Mouse (Mus musculus) Muller cell, postnatal 12 days (primary cell): ENCODE measurements at regions not wholly inside any gene's neighbourhood (a gene's known extent, or its start where the extent isn't known, plus 50 kb on each side); places are given as distances from the start of the nearest gene placed in this dataset.
"Not testable (repeated sequence)": the region's sequence is repeated elsewhere in the genome, so short reads cannot be mapped to it uniquely, and the experiment has no call there.

Experiments used
- DNase-seq: peaks from one replicate; pipeline ENCODE4 v3.0.0-alpha.2; 2015; ENCODE audit errors: inconsistent ontology term

DNA sequence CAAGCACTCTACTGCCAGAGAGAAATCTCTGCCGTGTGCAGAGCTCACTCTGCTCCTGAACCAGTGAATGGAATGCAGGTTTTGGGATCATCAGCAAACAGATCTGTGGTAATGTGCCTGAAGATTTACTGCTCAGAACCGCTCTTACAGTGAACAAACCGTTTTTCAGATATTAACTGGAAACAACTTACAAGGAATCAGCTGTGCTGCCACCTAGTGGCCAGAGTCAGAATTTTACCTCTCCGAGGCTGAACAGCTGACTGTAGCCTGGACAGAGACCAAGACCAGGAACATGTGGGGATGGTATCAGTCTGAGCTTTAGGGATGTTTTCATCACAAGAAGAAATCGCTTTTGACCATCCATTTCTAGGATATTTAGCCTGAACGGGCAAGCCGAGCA lies 65.3 kb downstream of the Gm15023 start:
- DNase-seq = not testable (repeated sequence)

GRCm38 (mm10) chrX:135110866-135111265 lies 66.6 kb downstream of the Gm15023 start:
- not testable (repeated sequence) for DNase-seq

DNA sequence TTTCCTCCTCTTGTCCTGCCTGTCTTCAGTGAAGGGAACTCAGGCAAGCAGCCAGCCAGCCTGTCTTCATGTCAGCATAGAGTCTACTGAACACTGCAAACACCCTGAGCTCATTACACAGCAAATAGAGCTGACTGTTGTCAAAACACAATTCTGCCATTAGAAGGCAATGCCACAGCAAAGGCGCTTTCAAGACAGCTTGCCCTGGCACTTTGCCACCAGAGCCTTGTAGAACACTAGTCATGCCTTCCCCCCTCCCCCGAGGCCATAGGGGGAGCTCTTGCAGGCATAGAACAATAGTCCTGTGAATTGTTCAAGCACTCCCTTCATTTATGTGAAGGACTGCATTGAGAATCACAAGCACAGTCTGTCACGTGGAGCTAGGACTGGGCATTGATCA lies 75.8 kb downstream of the Gm15023 start:
- peak; percentile 4 for DNase-seq

DNA sequence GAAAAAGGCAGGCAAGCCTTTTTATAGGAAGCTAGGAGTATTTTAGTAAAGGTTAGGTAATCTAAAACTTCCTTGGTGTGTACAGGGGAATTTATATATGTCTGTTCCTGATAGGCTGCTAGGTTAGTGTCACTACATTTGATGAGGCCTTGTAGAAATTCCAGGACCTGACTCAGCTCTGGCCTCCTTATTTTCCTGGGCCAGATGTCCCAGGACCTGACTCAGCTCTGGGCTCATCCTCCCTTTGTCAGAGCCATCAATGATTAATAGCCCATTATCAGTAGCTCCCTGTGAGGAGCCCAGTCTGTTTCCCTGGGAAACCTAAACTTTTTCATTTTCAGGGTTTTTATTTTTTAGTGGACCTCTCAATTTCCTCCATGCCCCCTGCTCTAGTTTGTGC lies 79.3 kb downstream of the Gm15023 start:
- no peak for DNase-seq

GRCm38 (mm10) chrX:135096206-135096605 lies 81.2 kb downstream of the Gm15023 start:
- DNase-seq = no peak

GRCm38 (mm10) chrX:135091074-135091473 lies 82.1 kb upstream of the Zmat1 start:
- DNase-seq = peak; percentile 6

- DNase-seq = not testable (repeated sequence)
These were observed 78.1 kb upstream of the Zmat1 start for GRCm38 (mm10) chrX:135087068-135087579.

- DNase-seq = not testable (repeated sequence)
These were observed 77.6 kb upstream of the Zmat1 start for GRCm38 (mm10) chrX:135086564-135086963.

- DNase-seq = not testable (repeated sequence)
These were observed 77.0 kb upstream of the Zmat1 start for GRCm38 (mm10) chrX:135085770-135086553.

DNA sequence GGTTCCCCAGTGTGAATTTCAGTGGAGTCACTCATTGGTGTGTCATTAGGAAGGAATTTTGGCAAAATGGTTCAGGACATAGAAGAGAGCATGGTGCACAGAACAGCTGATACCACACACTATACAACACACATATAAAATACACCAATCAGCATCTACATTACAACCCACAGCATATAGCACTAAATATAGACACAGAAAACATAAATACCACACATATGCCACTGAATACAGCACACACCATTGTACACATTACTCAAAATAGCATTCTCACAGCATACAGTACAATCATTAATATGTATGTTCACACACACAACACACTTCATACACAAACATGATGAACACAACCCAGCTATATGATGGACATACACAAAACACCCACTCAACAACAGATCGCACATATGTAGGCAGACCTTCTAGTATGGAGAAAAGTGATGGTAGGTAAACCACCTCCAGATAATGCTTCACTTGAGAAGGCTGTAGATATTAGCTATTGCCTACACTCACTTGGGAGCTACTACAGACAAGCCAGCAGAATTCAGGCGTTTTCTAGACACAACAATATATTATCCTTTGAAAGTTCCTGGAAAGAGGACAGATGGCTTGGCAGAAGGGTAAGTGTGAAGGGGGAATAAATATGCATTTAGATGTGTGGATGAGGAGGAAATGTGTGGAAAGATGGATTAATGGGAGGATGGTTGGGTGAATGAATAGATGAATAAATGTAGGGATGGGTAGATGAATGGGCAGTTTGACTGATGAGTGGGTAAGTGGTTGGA lies 71.6 kb upstream of the Zmat1 start:
- no peak for DNase-seq

DNA sequence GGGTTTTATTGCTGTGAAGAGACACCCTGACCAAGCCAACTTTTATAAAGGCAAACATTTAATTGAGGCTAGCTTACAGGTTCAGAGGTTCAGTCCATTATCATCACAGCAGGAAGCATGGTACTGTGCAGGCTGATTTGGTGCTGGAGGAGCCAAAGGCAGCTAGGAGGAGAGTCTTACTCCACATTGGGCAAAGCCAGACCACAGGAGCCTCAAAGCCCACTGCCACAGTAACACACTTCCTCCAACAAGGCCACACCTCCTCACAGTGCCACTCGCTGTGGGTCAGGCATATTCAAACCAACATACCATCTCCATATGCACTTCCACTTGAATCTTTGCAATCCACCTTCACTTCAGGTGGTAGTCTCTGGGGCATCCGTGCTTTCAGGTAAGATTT lies 70.4 kb upstream of the Zmat1 start:
- no peak for DNase-seq

DNA sequence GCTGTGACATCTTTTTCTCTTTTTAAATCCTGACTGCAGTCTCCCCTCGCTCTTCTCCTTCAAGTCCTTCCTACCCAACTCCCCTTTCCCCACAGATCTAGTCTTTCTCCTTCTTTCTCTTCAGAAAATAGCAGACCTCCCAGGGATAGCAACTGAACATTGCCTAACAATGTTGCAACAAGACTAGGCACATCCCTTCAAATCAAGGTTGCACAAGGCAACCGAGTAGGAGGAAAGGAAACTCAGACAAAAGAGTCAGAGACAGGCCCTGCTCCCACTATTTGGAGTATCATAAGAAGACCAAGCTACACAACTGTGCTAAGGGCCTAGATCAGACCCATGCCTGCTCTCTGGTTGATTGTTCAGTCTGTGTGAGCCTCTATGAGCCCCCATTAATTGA lies 66.9 kb upstream of the Zmat1 start:
- no peak for DNase-seq

DNA sequence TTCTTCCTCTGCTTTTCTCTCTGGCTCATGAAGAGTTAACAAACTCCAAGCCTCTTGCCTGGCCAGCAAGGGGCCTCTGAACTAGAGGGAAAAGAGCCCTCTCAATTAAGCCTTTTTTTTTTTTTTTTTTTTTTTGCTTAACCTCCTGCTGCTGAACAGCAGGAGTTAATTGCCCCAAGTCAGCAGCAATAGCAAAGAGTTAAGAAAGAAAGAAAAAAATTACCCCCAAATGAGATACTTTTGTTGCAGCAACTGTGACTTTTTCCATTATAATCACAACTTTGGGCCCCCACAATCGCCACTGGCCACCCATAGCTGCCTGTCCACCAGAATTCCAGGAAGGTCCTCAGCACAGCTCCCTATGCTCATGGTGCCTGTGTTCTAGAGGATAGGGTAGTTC lies 60.4 kb upstream of the Zmat1 start:
- DNase-seq = no peak

- no peak for DNase-seq
These were observed 51.2 kb upstream of the Zmat1 start for GRCm38 (mm10) chrX:135060184-135060583.

GRCm38 (mm10) chrX:135058949-135059348 lies 49.9 kb upstream of the Zmat1 start:
- no peak for DNase-seq
